Mouse (Mus musculus) cerebellum, adult 2 months (tissue): ENCODE data around the gene Cir1.

Experiments
- CTCF ChIP-seq: fragments of 200-500 bp; IDR thresholded peaks from 2 replicates; pipeline ENCODE4 v1.5.1; 2011; ENCODE audit warnings: low read depth, mild to moderate bottlenecking, control low read depth, low read length, moderate library complexity, borderline replicate concordance; ENCODE audit not compliant: insufficient read depth
- POLR2A ChIP-seq: fragments of 200-500 bp; IDR thresholded peaks from 2 replicates; pipeline ENCODE4 v1.6.1; 2011; ENCODE audit warnings: low read length, control low read depth, borderline replicate concordance; ENCODE audit not compliant: insufficient read depth

- TF ChIP-seq CTCF: no peak
- TF ChIP-seq POLR2A: no peak
Observed at GRCm38 (mm10) chr2:73268836-73269395, 43.6 kb downstream of the Cir1 start.
